Mouse (Mus musculus): ENCODE measurements around the gene Olfr1396. TPM values are rescaled to one million over a fixed set of nuclear protein-coding genes. Genes with fewer than 3 reads are reported as not detected.

Olfr1396 gene
- total RNA-seq, 2 experiments from 2014 or later, result 1.1 to 2.1 TPM

Other genes with a start within 250 kb of the Olfr1396 start
- 10 to 100 TPM; 23.9 to 24.5 TPM for gene Irgm1, start 243.2 kb downstream of the Olfr1396 start, total RNA-seq (2021)
- 1 to 10 TPM; 2.0 to 2.8 TPM for gene Gm5431, start 212.7 kb downstream of the Olfr1396 start, total RNA-seq (2021)
- gene Psme2b, start 168.7 kb downstream of the Olfr1396 start, total RNA-seq (2021), result 1 to 10 TPM; 4.8 to 5.5 TPM
- gene Olfr56, start 136.0 kb downstream of the Olfr1396 start, total RNA-seq (2021), result not detected
- 1 to 10 TPM; 2.4 to 3.6 TPM for gene 9930111J21Rik1, start 135.5 kb downstream of the Olfr1396 start, total RNA-seq (2021)
- gene Gm12185, start 122.6 kb downstream of the Olfr1396 start, total RNA-seq (2021), result 1 to 10 TPM; 2.5 to 3.4 TPM
- 1 to 10 TPM; 3.5 to 4.6 TPM for gene Tgtp1, start 120.7 kb downstream of the Olfr1396 start, total RNA-seq (2021)
- gene 9930111J21Rik2, start 63.6 kb downstream of the Olfr1396 start, total RNA-seq (2021), result 1 to 10 TPM; 2.5 to 4.8 TPM
- 1 to 10 TPM; 2.4 to 3.6 TPM for gene Tgtp2, start 50.7 kb downstream of the Olfr1396 start, total RNA-seq (2021)
- 1 to 10 TPM; 3.9 to 6.6 TPM for gene Ifi47, start 38.3 kb downstream of the Olfr1396 start, total RNA-seq (2021)
- not detected for gene Olfr1395, start 27.4 kb upstream of the Olfr1396 start, total RNA-seq (2021)
- not detected for gene Olfr1394, start 39.5 kb upstream of the Olfr1396 start, total RNA-seq (2021)
- gene Btnl9, start 72.3 kb upstream of the Olfr1396 start, total RNA-seq (2021), result 10 to 100 TPM; 20.0 to 48.6 TPM
- 10 to 100 TPM; 29.7 to 33.3 TPM for gene Zfp62, start 88.4 kb upstream of the Olfr1396 start, total RNA-seq (2021)
- 100 to 1,000 TPM; 113 to 135 TPM for gene Mgat1, start 129.3 kb upstream of the Olfr1396 start, total RNA-seq (2021)
- not detected for gene Olfr1393, start 163.4 kb upstream of the Olfr1396 start, total RNA-seq (2021)
- gene Olfr1392, start 170.4 kb upstream of the Olfr1396 start, total RNA-seq (2021), result not detected
- not detected for gene Olfr10, start 189.9 kb upstream of the Olfr1396 start, total RNA-seq (2021)
- gene Olfr1391, start 207.9 kb upstream of the Olfr1396 start, total RNA-seq (2021), result not detected
- gene Olfr1390, start 220.3 kb upstream of the Olfr1396 start, total RNA-seq (2021), result not detected

All from adrenal gland, postnatal 36 days (tissue).